Mouse (Mus musculus): Measurements from ENCODE around the gene Gm21958. TPM values are rescaled to one million over a fixed set of nuclear protein-coding genes. Genes with fewer than 3 reads are reported as not detected.
"Not testable (repeated sequence)": the region's sequence is repeated elsewhere in the genome, so short reads cannot be mapped to it uniquely, and the experiment has no call there.

Gm21958 gene
- polyA plus RNA-seq, 2 experiments from 2014 or later, result 3.5 TPM; not detected in 1

GRCm38 (mm10) chr3:54723741-54724500 is 9.8 kb upstream of the Gm21958 start:
- ATAC-seq, result peak; percentile 84

- no peak for ATAC-seq
Observed at GRCm38 (mm10) chr3:54718947-54719346, 4.8 kb upstream of the Gm21958 start.

- ATAC-seq, result no peak
Observed at GRCm38 (mm10) chr3:54717348-54717747, 3.2 kb upstream of the Gm21958 start.

GRCm38 (mm10) chr3:54715461-54715860 is 1.3 kb upstream of the Gm21958 start:
- ATAC-seq, result no peak

- peak; percentile 93 for ATAC-seq
Observed at GRCm38 (mm10) chr3:54708972-54709371, 5.2 kb downstream of the Gm21958 start.

GRCm38 (mm10) chr3:54704106-54704505 is 10.0 kb downstream of the Gm21958 start:
- not testable (repeated sequence) for ATAC-seq

- ATAC-seq, result no peak
Observed at GRCm38 (mm10) chr3:54699759-54700301, 14.3 kb downstream of the Gm21958 start.

- peak; percentile 21 for ATAC-seq
Observed at GRCm38 (mm10) chr3:54693056-54693415, 21.1 kb downstream of the Gm21958 start.

- ATAC-seq, result peak; percentile 96
Observed at GRCm38 (mm10) chr3:54692202-54693055, 21.7 kb downstream of the Gm21958 start, which contains the start of gene Supt20. Gene Supt20, plus strand, starts transcription at chr3:54692807.

- no peak for ATAC-seq
Observed at GRCm38 (mm10) chr3:54689091-54689490, 25.1 kb downstream of the Gm21958 start.

GRCm38 (mm10) chr3:54687245-54687644 is 26.9 kb downstream of the Gm21958 start:
- no peak for ATAC-seq

- ATAC-seq, result no peak
Observed at GRCm38 (mm10) chr3:54685202-54685601, 29.0 kb downstream of the Gm21958 start.

GRCm38 (mm10) chr3:54681310-54682204 is 32.6 kb downstream of the Gm21958 start:
- ATAC-seq, result no peak

GRCm38 (mm10) chr3:54676818-54677217 is 37.3 kb downstream of the Gm21958 start:
- no peak for ATAC-seq

- peak; percentile 72 for ATAC-seq
Observed at GRCm38 (mm10) chr3:54672557-54673529, 41.3 kb downstream of the Gm21958 start.

GRCm38 (mm10) chr3:54672111-54672510 is 42.0 kb downstream of the Gm21958 start:
- no peak for ATAC-seq

- ATAC-seq, result peak; percentile 58
Observed at GRCm38 (mm10) chr3:54669559-54669958, 44.6 kb downstream of the Gm21958 start.

- no peak for ATAC-seq
Observed at GRCm38 (mm10) chr3:54668722-54669121, 45.4 kb downstream of the Gm21958 start.

GRCm38 (mm10) chr3:54668141-54668540 is 46.0 kb downstream of the Gm21958 start:
- ATAC-seq, result no peak
